Mouse (Mus musculus) layer of hippocampus, adult 2 months (tissue): ENCODE measurements around the gene Galnt7. TPM values are rescaled to one million over a fixed set of nuclear protein-coding genes. Genes with fewer than 3 reads are reported as not detected.

ENCODE experiments used
- DNase-seq, 2 experiments: peaks; one replicate each; pipeline ENCODE4 v3.0.0; 2022; ENCODE audit warnings: low spot score in 2 of 2
- H3K27ac ChIP-seq: fragments of 200-600 bp; 2 replicates; pipeline ENCODE4 v1.8.1; 2022
- H3K4me3 ChIP-seq: fragments of 200-600 bp; 2 replicates; pipeline ENCODE4 v1.8.1; 2022; ENCODE audit warnings: mild to moderate bottlenecking
- CTCF ChIP-seq: fragments of 200-600 bp; conservative IDR thresholded peaks from 2 replicates; pipeline ENCODE4 v1.8.1; 2022; ENCODE audit warnings: antibody characterized with exemption, mild to moderate bottlenecking, moderate library complexity
- total RNA-seq, 2 experiments: library from RNA; stranded (reverse); gene quantifications; 2 replicates each; pipeline ENCODE4 v1.2.3; 2021

The Galnt7 gene
- total RNA-seq, 2 experiments from 2014 or later = 9.7 to 11.4 TPM

- no peak overlapping the region for H3K4me3 ChIP-seq
- no peak for TF ChIP-seq CTCF
- no peak for DNase-seq
- H3K27ac ChIP-seq = no peak overlapping the region
These were observed 35.9 kb downstream of the Galnt7 start for GRCm38 (mm10) chr8:57616965-57617364.

DNA sequence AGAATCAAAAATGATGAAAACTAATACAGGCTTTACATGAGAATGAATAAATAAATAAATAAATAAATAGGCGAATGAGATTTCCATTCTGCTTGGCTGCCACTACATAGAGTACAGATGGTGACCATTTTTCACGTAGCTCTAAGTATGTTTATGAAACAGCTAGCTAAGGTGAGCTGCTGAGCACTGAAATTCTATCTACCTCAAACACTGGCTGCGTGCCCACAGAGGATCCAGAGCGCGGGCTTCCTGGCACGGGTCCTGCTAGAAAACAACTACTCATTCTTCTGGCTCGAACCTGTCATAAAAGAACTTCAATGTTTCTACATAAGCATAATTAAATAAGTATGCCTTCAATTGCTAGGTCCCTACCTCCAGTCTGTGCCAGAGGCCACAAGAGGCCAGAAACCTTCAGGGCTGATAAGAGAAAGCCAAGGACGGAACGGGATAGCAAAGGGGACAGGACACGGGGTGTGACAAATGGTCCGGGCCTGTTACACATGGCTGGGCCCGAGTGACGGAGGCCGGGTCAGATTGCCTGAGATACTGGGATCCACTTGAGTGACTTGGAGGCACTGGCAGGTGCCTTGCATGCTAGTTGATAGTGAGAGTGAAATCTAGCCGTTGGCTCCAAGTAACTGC is 37.7 kb downstream of the Galnt7 start:
- TF ChIP-seq CTCF = no peak
- Histone ChIP-seq H3K27ac (no peak overlapping the region), H3K4me3 (no peak overlapping the region)
- DNase-seq = no peak

DNA sequence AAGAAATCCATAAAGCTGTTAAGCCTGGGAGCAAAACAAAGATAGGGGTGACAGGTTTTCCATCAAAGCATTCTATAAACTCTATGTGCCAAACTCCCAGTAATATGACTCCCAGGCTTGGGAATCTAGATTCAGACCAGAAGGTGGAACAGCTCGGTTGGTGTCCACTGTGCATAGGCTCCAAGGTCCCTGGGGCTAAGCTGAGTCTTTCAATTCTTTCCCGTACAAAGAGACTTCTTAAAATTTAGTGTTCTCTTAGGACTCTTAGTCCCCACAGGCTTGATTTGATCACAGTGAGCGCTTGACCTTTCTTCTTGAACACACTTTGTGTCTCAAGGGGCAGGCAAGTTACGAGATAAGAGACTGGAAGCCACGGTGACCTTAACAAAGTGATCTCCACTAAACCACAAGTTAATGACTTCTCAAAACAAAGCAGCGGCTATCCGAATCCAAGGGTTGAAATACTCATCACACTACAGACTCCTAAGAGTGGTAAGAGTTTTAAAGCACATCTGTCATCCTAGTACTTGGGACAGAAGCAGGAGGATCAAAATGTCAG is 41.3 kb downstream of the Galnt7 start:
- 0 out of 2 replicates have a peak overlapping the region, but pooled peaks have one; percentile 14 for H3K27ac ChIP-seq
- no peak for DNase-seq
- no peak for TF ChIP-seq CTCF
- H3K4me3 ChIP-seq = no peak overlapping the region

- DNase-seq = peak in 1 of 2 experiments; percentile 61
- no peak for TF ChIP-seq CTCF
- Histone ChIP-seq H3K27ac (0 out of 2 replicates have a peak overlapping the region, but pooled peaks have one; percentile 14), H3K4me3 (peak overlapping the region; percentile 28; the same call in 1 of the 2 replicates)
These were observed 42.0 kb downstream of the Galnt7 start for GRCm38 (mm10) chr8:57610706-57611418.

- no peak for DNase-seq
- no peak for TF ChIP-seq CTCF
- Histone ChIP-seq H3K4me3 (no peak overlapping the region), H3K27ac (no peak overlapping the region)
These were observed 50.3 kb downstream of the Galnt7 start for GRCm38 (mm10) chr8:57602511-57602910.

- H3K4me3 ChIP-seq = no peak overlapping the region
- H3K27ac ChIP-seq = peak overlapping the region; percentile 55; the same call in 1 of the 2 replicates
- peak in 1 of 2 experiments; percentile 18 for DNase-seq
- no peak for TF ChIP-seq CTCF
These were observed 50.8 kb downstream of the Galnt7 start for GRCm38 (mm10) chr8:57601987-57602418.

- H3K4me3 ChIP-seq = no peak overlapping the region
These were observed 52.8 kb downstream of the Galnt7 start for GRCm38 (mm10) chr8:57599813-57600555.

GRCm38 (mm10) chr8:57595853-57596252 is 57.0 kb downstream of the Galnt7 start:
- no peak overlapping the region for H3K4me3 ChIP-seq
- no peak for TF ChIP-seq CTCF
- no peak for DNase-seq
- H3K27ac ChIP-seq = no peak overlapping the region

More at GRCm38 (mm10) chr8:57599813-57600555, 52.8 kb downstream of the Galnt7 start:
- TF ChIP-seq CTCF = no peak
- no peak for DNase-seq
- no peak overlapping the region for H3K27ac ChIP-seq

- TF ChIP-seq CTCF = no peak
- no peak overlapping the region for H3K27ac ChIP-seq
These were observed 58.5 kb downstream of the Galnt7 start for GRCm38 (mm10) chr8:57594175-57594885.

GRCm38 (mm10) chr8:57592604-57593003 is 60.2 kb downstream of the Galnt7 start:
- no peak overlapping the region for H3K4me3 ChIP-seq
- no peak for TF ChIP-seq CTCF
- no peak for DNase-seq
- H3K27ac ChIP-seq = no peak overlapping the region

More at GRCm38 (mm10) chr8:57594175-57594885, 58.5 kb downstream of the Galnt7 start:
- no peak overlapping the region for H3K4me3 ChIP-seq
- DNase-seq = no peak

GRCm38 (mm10) chr8:57591681-57592080 is 61.2 kb downstream of the Galnt7 start:
- TF ChIP-seq CTCF = no peak
- no peak overlapping the region for H3K27ac ChIP-seq
- DNase-seq = no peak
- H3K4me3 ChIP-seq = no peak overlapping the region

DNA sequence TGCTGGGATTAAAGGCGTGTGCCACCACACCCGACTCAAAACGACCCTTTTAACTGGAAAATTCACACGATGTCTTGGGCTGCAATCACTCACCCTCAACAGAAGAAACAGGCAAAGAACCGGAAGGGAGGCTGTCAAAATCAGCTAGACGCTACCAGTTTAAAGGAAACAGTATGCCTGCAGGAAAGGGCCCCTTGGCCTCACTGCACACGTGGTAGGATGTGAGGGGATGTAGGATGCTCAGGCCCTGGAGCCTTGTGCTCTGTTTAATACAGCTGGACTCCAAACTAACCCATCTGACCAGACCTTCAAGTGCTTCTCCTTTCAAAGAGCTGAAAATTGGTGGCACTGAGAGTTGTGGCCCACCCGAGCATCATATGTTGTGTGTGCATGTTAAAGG is 62.8 kb downstream of the Galnt7 start:
- no peak overlapping the region for H3K4me3 ChIP-seq

More for the DNA sequence above, 62.8 kb downstream of the Galnt7 start:
- TF ChIP-seq CTCF = no peak
- DNase-seq = no peak
- no peak overlapping the region for H3K27ac ChIP-seq
